8 mouse cellular contexts compared by ENCODE assay signal in genomic region chr4:134286226-134287167, GRCm38 (mm10). TPM values are rescaled to one million over a fixed set of nuclear protein-coding genes. Genes with fewer than 3 reads are reported as not detected.
DNase-seq lines count a peak whose midpoint lies in the region; ATAC-seq and TF ChIP-seq lines count a peak whose summit lies in the region.

No protein-coding gene starts in this region.

- TF ChIP-seq POLR2A in myocyte (IDR thresholded peaks at IDR 0.05; ENCODE audit: insufficient read length, low read depth) = no peak

- H3K36me3 ChIP-seq in megakaryocyte, embryonic 14.5 days (replicated peaks; ENCODE audit: low read length) = peaks cover 33% of the 10 kb centered on the region
- peaks cover 21% of the 10 kb centered on the region for H3K36me3 ChIP-seq in myocyte (ENCODE audit: control insufficient read depth, insufficient read depth)

- no peak for ATAC-seq in megakaryocyte, adult 5-6 weeks (ENCODE audit: poor library complexity, severe bottlenecking)
- peak; percentile 5; the same call in 1 of the 2 replicates for ATAC-seq in erythroid progenitor cell, adult 5-6 weeks (replicated peaks; ENCODE audit: low FRiP score, poor library complexity, severe bottlenecking)

- no peaks in the 10 kb centered on the region for H3K79me2 ChIP-seq in myocyte (ENCODE audit: control insufficient read depth, insufficient read depth)

- H3ac ChIP-seq in myocyte (ENCODE audit: control insufficient read depth, insufficient read length) = peak overlapping the region; percentile 77

- H3K4me2 ChIP-seq in myocyte (ENCODE audit: low read depth) = peak overlapping the region; percentile 90

- H3K4me1 ChIP-seq in megakaryocyte, embryonic 14.5 days = peaks cover 48% of the 10 kb centered on the region

- H3K4me3 ChIP-seq in megakaryocyte, embryonic 14.5 days (replicated peaks) = peak overlapping the region; percentile 99
- peak overlapping the region; percentile 50 for H3K4me3 ChIP-seq in myocyte

- no peaks in the 10 kb centered on the region for H3K9me3 ChIP-seq in megakaryocyte, embryonic 14.5 days

- no peaks in the 10 kb centered on the region for H3K27me3 ChIP-seq in megakaryocyte, embryonic 14.5 days (replicated peaks)
- no peaks in the 10 kb centered on the region for H3K27me3 ChIP-seq in myocyte (ENCODE audit: control insufficient read depth, insufficient read depth, insufficient read length)

- peak; percentile 19 for DNase-seq in adrenal gland, adult 8-10 months
- no peak for DNase-seq in adrenal gland, postnatal 10 days
- DNase-seq in kidney, postnatal 4 days = peak; percentile 20 to 55
- DNase-seq in urinary bladder, postnatal 36 days (ENCODE audit: low spot score in 2 of 2) = no peak

TF ChIP-seq in myocyte, 11 proteins besides CTCF, POLR2A, EP300 and RAD21:
- TF ChIP-seq MYOD1 (IDR thresholded peaks at IDR 0.05; ENCODE audit: control insufficient read depth in 1 of 3, insufficient read length in 2 of 3, low read depth in 2 of 3) (peak in 2 of 3 experiments; percentile 4 to 22), SRF (IDR thresholded peaks at IDR 0.05; ENCODE audit: control insufficient read depth, insufficient read length, low read depth) (no peak), REST (IDR thresholded peaks at IDR 0.05; ENCODE audit: insufficient read depth, insufficient read length) (no peak)

RNA-seq across cellular contexts. Expression of gene Pdik1l, which starts 1.2 kb away (rescaled TPM):
- total RNA-seq in adrenal gland, adult 8-10 months (2022) = 10 to 100 TPM; 13.0 to 20.0 (median 15.5) TPM
- 10 to 100 TPM; 15.8 to 21.3 TPM for total RNA-seq in adrenal gland, postnatal 10 days (2021)
- polyA plus RNA-seq in megakaryocyte, embryonic 14.5 days (2012; ENCODE audit: insufficient read depth, low replicate concordance) = 0.20 TPM in 1 of 2 replicates, not detected in the other
- 21.2 and 21.5 TPM in 2 replicates for total RNA-seq in megakaryocyte, adult 5-6 weeks (2015)
- 39.0 and 40.7 TPM in 2 replicates for total RNA-seq in megakaryocyte, adult 5-6 weeks (2017)
- total RNA-seq in erythroid progenitor cell, adult 5-6 weeks (2015; ENCODE audit: low replicate concordance) = 39.4 and 45.4 TPM in 2 replicates
- 52.6 and 53.7 TPM in 2 replicates for total RNA-seq in erythroid progenitor cell, adult 5-6 weeks (2017; ENCODE audit: low replicate concordance)
- 1.6 TPM for polyA plus RNA-seq in myocyte (2012; fragmentation: generic; extraction: Trizol)

RNA-seq across cellular contexts. Expression of gene Trim63, which starts 28.4 kb away (rescaled TPM):
- not detected for total RNA-seq in adrenal gland, adult 8-10 months (2022)
- 1 to 10 TPM; 3.2 to 8.2 TPM for total RNA-seq in adrenal gland, postnatal 10 days (2021)
- polyA plus RNA-seq in megakaryocyte, embryonic 14.5 days (2012; ENCODE audit: insufficient read depth, low replicate concordance) = not detected in 2 replicates
- not detected in 2 replicates for total RNA-seq in megakaryocyte, adult 5-6 weeks (2015)
- total RNA-seq in megakaryocyte, adult 5-6 weeks (2017) = not detected in 2 replicates
- total RNA-seq in erythroid progenitor cell, adult 5-6 weeks (2015; ENCODE audit: low replicate concordance) = not detected in 2 replicates
- total RNA-seq in erythroid progenitor cell, adult 5-6 weeks (2017; ENCODE audit: low replicate concordance) = not detected in 2 replicates
- polyA plus RNA-seq in myocyte (2012; fragmentation: generic; extraction: Trizol) = 29.1 TPM

RNA-seq across cellular contexts. Expression of gene Grrp1, which starts 32.6 kb away (rescaled TPM):
- total RNA-seq in adrenal gland, adult 8-10 months (2022) = 10 to 100 TPM in 2 of 4 experiments, 1 to 10 TPM in 2; 9.5 to 12.5 (median 10.1) TPM
- 10 to 100 TPM; 12.3 to 21.7 TPM for total RNA-seq in adrenal gland, postnatal 10 days (2021)
- not detected in 2 replicates for polyA plus RNA-seq in megakaryocyte, embryonic 14.5 days (2012; ENCODE audit: insufficient read depth, low replicate concordance)
- not detected in 2 replicates for total RNA-seq in megakaryocyte, adult 5-6 weeks (2015)
- total RNA-seq in megakaryocyte, adult 5-6 weeks (2017) = not detected in 2 replicates
- not detected in 2 replicates for total RNA-seq in erythroid progenitor cell, adult 5-6 weeks (2015; ENCODE audit: low replicate concordance)
- not detected in 2 replicates for total RNA-seq in erythroid progenitor cell, adult 5-6 weeks (2017; ENCODE audit: low replicate concordance)
- polyA plus RNA-seq in myocyte (2012; fragmentation: generic; extraction: Trizol) = 0.17 TPM

RNA-seq across cellular contexts. Expression of gene Gm30191, which starts 39.8 kb away (rescaled TPM):
- total RNA-seq in adrenal gland, adult 8-10 months (2022) = not detected
- not detected for total RNA-seq in adrenal gland, postnatal 10 days (2021)
- polyA plus RNA-seq in megakaryocyte, embryonic 14.5 days (2012; ENCODE audit: insufficient read depth, low replicate concordance) = not detected in 2 replicates
- total RNA-seq in megakaryocyte, adult 5-6 weeks (2015) = not detected in 2 replicates
- total RNA-seq in megakaryocyte, adult 5-6 weeks (2017) = not detected in 2 replicates
- total RNA-seq in erythroid progenitor cell, adult 5-6 weeks (2015; ENCODE audit: low replicate concordance) = not detected in 2 replicates
- total RNA-seq in erythroid progenitor cell, adult 5-6 weeks (2017; ENCODE audit: low replicate concordance) = not detected in 2 replicates
- not detected for polyA plus RNA-seq in myocyte (2012; fragmentation: generic; extraction: Trizol)

RNA-seq across cellular contexts. Expression of gene Zfp593, which starts 41.1 kb away (rescaled TPM):
- total RNA-seq in adrenal gland, adult 8-10 months (2022) = 10 to 100 TPM; 10.4 to 11.6 (median 11.6) TPM
- total RNA-seq in adrenal gland, postnatal 10 days (2021) = 10 to 100 TPM in 1 of 2 experiments, 1 to 10 TPM in 1; 7.9 to 10.1 TPM
- polyA plus RNA-seq in megakaryocyte, embryonic 14.5 days (2012; ENCODE audit: insufficient read depth, low replicate concordance) = 27.6 and 28.1 TPM in 2 replicates
- 3.5 and 4.6 TPM in 2 replicates for total RNA-seq in megakaryocyte, adult 5-6 weeks (2015)
- total RNA-seq in megakaryocyte, adult 5-6 weeks (2017) = 3.8 and 5.9 TPM in 2 replicates
- total RNA-seq in erythroid progenitor cell, adult 5-6 weeks (2015; ENCODE audit: low replicate concordance) = 2.2 and 4.6 TPM in 2 replicates
- total RNA-seq in erythroid progenitor cell, adult 5-6 weeks (2017; ENCODE audit: low replicate concordance) = not detected in 2 replicates
- 15.7 TPM for polyA plus RNA-seq in myocyte (2012; fragmentation: generic; extraction: Trizol)

Comparison
In these comparisons a context has a peak if more than half of its experiments do, and no peak if none do; other contexts are left out.
1. DNase-seq: peak in adrenal gland, adult 8-10 months (single experiment) and kidney, postnatal 4 days (2 of 2); none in adrenal gland, postnatal 10 days (single experiment) and urinary bladder, postnatal 36 days (0 of 2).
2. RNA of gene Grrp1, which starts 32.6 kb away (total RNA-seq): 12.3 to 21.7 TPM in adrenal gland, postnatal 10 days and 9.5 to 12.5 TPM in adrenal gland, adult 8-10 months; not detected in megakaryocyte, adult 5-6 weeks and not detected in erythroid progenitor cell, adult 5-6 weeks; every median in the first group is over 10 times any median in the second.